Mouse (Mus musculus): ENCODE results near the gene Macrod2. TPM values are rescaled to one million over a fixed set of nuclear protein-coding genes. Genes with fewer than 3 reads are reported as not detected.

The Macrod2 gene
- polyA plus RNA-seq (2014; fragmentation: Nextera tagmentation; extraction: Ambion mirVana), result 65.9 and 71.6 TPM in 2 replicates

GRCm38 (mm10) chr2:140395179-140395578 is at the start of gene Macrod2:
TSS of gene Macrod2 (plus strand) at chr2:140395309.
- Histone ChIP-seq H3K27ac (ENCODE audit: low read depth, low read length) (peak within 1 kb of the TSS; percentile 76), H3K9ac (replicated peaks; ENCODE audit: low read depth, low read length) (peak within 1 kb of the TSS; percentile 64), H3K4me3 (ENCODE audit: low read depth, low read length) (peak within 1 kb of the TSS; percentile 79), H3K4me2 (ENCODE audit: low read depth, low read length) (peak within 1 kb of the TSS; percentile 83), H3K27me3 (ENCODE audit: control insufficient read depth, insufficient read depth, low read length) (no peaks in the 10 kb centered on the region), H3K36me3 (ENCODE audit: control insufficient read depth, insufficient read depth, low read length) (no peaks in the 10 kb centered on the region), H3K9me3 (ENCODE audit: control insufficient read depth, low read length) (no peaks in the 10 kb centered on the region), H3K4me1 (ENCODE audit: control insufficient read depth, insufficient read depth, low read length) (no peaks in the 10 kb centered on the region)
- peak; percentile 99 for ATAC-seq (ENCODE audit: low read depth)
- WGBS, result under 1% methylated on average over 22 of the region's 47 CpGs

DNA sequence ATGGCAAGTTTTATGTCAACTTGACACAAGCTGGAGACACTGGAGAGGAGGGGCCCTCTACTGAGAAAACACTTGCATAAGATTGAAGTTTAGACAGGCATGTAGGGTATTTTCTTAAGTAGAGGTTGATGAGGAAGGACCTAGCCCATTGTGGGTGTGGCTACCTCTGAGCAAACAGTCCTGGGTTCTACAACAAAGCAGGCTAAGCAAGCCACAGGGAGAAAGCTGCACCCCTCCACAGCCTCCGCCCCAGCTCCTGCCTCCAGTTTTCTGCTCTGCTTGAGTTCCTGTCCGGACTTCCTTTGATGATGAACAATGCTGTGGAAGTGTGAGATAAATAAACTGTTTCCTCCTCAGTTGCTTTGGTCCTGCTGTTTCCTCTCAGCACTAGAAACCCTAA is 35.2 kb upstream of the Macrod2 start:
- Histone ChIP-seq H3K36me3 (ENCODE audit: control insufficient read depth, insufficient read depth, low read length) (no peaks in the 10 kb centered on the region), H3K4me1 (ENCODE audit: control insufficient read depth, insufficient read depth, low read length) (no peaks in the 10 kb centered on the region), H3K9me3 (ENCODE audit: control insufficient read depth, low read length) (no peaks in the 10 kb centered on the region), H3K27me3 (ENCODE audit: control insufficient read depth, insufficient read depth, low read length) (no peaks in the 10 kb centered on the region), H3K4me3 (ENCODE audit: low read depth, low read length) (no peak overlapping the region), H3K9ac (replicated peaks; ENCODE audit: low read depth, low read length) (no peak overlapping the region), H3K4me2 (ENCODE audit: low read depth, low read length) (no peak overlapping the region), H3K27ac (ENCODE audit: low read depth, low read length) (no peak overlapping the region)
- ATAC-seq (ENCODE audit: low read depth), result no peak
- WGBS, result 80% methylated on average over 2 of the region's 2 CpGs

- Histone ChIP-seq H3K9ac (replicated peaks; ENCODE audit: low read depth, low read length) (no peak overlapping the region), H3K27ac (ENCODE audit: low read depth, low read length) (no peak overlapping the region), H3K4me2 (ENCODE audit: low read depth, low read length) (no peak overlapping the region), H3K4me3 (ENCODE audit: low read depth, low read length) (no peak overlapping the region), H3K27me3 (ENCODE audit: control insufficient read depth, insufficient read depth, low read length) (no peaks in the 10 kb centered on the region), H3K36me3 (ENCODE audit: control insufficient read depth, insufficient read depth, low read length) (no peaks in the 10 kb centered on the region), H3K9me3 (ENCODE audit: control insufficient read depth, low read length) (no peaks in the 10 kb centered on the region), H3K4me1 (ENCODE audit: control insufficient read depth, insufficient read depth, low read length) (no peaks in the 10 kb centered on the region)
- no peak for ATAC-seq (ENCODE audit: low read depth)
- WGBS, result 90% methylated on average over 1 of the region's 1 CpGs
Measured at GRCm38 (mm10) chr2:140364804-140365203, 30.3 kb upstream of the Macrod2 start.

- H3K36me3 ChIP-seq (ENCODE audit: control insufficient read depth, insufficient read depth, low read length), result no peaks in the 10 kb centered on the region
- H3K4me1 ChIP-seq (ENCODE audit: control insufficient read depth, insufficient read depth, low read length), result no peaks in the 10 kb centered on the region
- no peak within 1 kb of the TSS for H3K4me2 ChIP-seq (ENCODE audit: low read depth, low read length)
- no peak within 1 kb of the TSS for H3K9ac ChIP-seq (replicated peaks; ENCODE audit: low read depth, low read length)
- no peaks in the 10 kb centered on the region for H3K9me3 ChIP-seq (ENCODE audit: control insufficient read depth, low read length)
- H3K4me3 ChIP-seq (ENCODE audit: low read depth, low read length), result no peak within 1 kb of the TSS
- H3K27ac ChIP-seq (ENCODE audit: low read depth, low read length), result no peak within 1 kb of the TSS
- WGBS, result 30% methylated on average over 4 of the region's 4 CpGs
- ATAC-seq (ENCODE audit: low read depth), result no peak
- no peaks in the 10 kb centered on the region for H3K27me3 ChIP-seq (ENCODE audit: control insufficient read depth, insufficient read depth, low read length)
Measured at GRCm38 (mm10) chr2:140389525-140389924, 5.6 kb upstream of the Macrod2 start, which contains the start of gene Sel1l2. TSS of gene Sel1l2 (minus strand) at chr2:140389706.

DNA sequence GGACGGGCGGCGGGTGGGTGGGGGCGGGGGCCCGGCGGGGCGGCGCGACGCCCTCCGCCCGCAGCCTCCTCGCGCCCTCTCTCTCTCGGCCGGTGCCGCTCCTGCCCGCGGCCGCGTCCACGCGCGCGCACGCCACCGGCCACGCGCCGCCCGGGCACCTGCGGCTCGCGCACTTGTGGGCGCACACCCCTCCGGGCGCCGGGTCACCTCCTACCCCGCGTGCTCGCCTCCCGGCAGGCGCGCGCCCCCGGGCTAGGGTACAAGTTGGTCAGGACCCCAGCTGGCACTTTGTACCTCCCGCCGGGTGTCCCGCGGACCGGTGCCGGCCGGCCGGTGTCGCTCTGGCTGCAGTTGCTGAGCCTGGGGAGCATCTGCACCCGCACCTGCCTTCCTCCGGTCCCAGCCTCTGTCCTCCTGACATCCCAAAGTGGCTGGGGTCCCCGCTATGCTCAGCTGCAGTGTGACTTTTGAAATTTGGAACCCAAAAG is 679 bp downstream of the Macrod2 start:
- Histone ChIP-seq H3K9me3 (ENCODE audit: control insufficient read depth, low read length) (no peaks in the 10 kb centered on the region), H3K27ac (ENCODE audit: low read depth, low read length) (peak overlapping the region; percentile 76), H3K4me3 (ENCODE audit: low read depth, low read length) (peak overlapping the region; percentile 79), H3K4me2 (ENCODE audit: low read depth, low read length) (peak overlapping the region; percentile 83), H3K27me3 (ENCODE audit: control insufficient read depth, insufficient read depth, low read length) (no peaks in the 10 kb centered on the region), H3K9ac (replicated peaks; ENCODE audit: low read depth, low read length) (peak overlapping the region; percentile 64), H3K4me1 (ENCODE audit: control insufficient read depth, insufficient read depth, low read length) (no peaks in the 10 kb centered on the region), H3K36me3 (ENCODE audit: control insufficient read depth, insufficient read depth, low read length) (no peaks in the 10 kb centered on the region)
- under 1% methylated on average over 19 of the region's 58 CpGs for WGBS
- peak; percentile 84 for ATAC-seq (ENCODE audit: low read depth)

DNA sequence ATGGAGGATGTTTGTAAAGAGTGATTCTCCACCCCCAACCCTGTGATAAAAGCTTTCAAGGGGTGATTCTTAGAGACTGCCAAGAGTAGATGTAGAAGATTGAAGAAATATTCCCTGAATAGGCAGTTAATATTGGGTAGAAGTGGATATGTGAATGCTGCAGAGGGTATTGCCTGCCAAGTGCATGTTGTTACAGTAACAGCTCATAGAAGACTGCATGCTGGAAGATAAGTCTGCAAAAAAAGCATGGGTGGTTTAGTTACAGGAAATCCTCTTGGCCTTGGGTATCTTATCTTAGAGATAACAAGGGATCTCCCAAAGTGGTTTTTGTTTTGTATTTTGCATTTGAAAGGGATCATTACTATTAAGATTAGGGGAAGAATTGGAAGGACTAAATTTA is 30.7 kb downstream of the Macrod2 start:
- Histone ChIP-seq H3K9me3 (ENCODE audit: control insufficient read depth, low read length) (no peaks in the 10 kb centered on the region), H3K36me3 (ENCODE audit: control insufficient read depth, insufficient read depth, low read length) (no peaks in the 10 kb centered on the region), H3K4me1 (ENCODE audit: control insufficient read depth, insufficient read depth, low read length) (no peaks in the 10 kb centered on the region), H3K27me3 (ENCODE audit: control insufficient read depth, insufficient read depth, low read length) (no peaks in the 10 kb centered on the region), H3K9ac (replicated peaks; ENCODE audit: low read depth, low read length) (no peak overlapping the region), H3K27ac (ENCODE audit: low read depth, low read length) (no peak overlapping the region), H3K4me3 (ENCODE audit: low read depth, low read length) (no peak overlapping the region), H3K4me2 (ENCODE audit: low read depth, low read length) (no peak overlapping the region)
- no peak for ATAC-seq (ENCODE audit: low read depth)

GRCm38 (mm10) chr2:140427283-140427682 is 32.2 kb downstream of the Macrod2 start:
- H3K4me3 ChIP-seq (ENCODE audit: low read depth, low read length), result no peak overlapping the region
- 27% methylated on average over 4 of the region's 4 CpGs for WGBS
- no peak overlapping the region for H3K9ac ChIP-seq (replicated peaks; ENCODE audit: low read depth, low read length)
- H3K27ac ChIP-seq (ENCODE audit: low read depth, low read length), result no peak overlapping the region
- H3K4me2 ChIP-seq (ENCODE audit: low read depth, low read length), result no peak overlapping the region
- no peaks in the 10 kb centered on the region for H3K27me3 ChIP-seq (ENCODE audit: control insufficient read depth, insufficient read depth, low read length)
- no peaks in the 10 kb centered on the region for H3K36me3 ChIP-seq (ENCODE audit: control insufficient read depth, insufficient read depth, low read length)
- no peaks in the 10 kb centered on the region for H3K4me1 ChIP-seq (ENCODE audit: control insufficient read depth, insufficient read depth, low read length)
- H3K9me3 ChIP-seq (ENCODE audit: control insufficient read depth, low read length), result no peaks in the 10 kb centered on the region
- ATAC-seq (ENCODE audit: low read depth), result peak; percentile 73

DNA sequence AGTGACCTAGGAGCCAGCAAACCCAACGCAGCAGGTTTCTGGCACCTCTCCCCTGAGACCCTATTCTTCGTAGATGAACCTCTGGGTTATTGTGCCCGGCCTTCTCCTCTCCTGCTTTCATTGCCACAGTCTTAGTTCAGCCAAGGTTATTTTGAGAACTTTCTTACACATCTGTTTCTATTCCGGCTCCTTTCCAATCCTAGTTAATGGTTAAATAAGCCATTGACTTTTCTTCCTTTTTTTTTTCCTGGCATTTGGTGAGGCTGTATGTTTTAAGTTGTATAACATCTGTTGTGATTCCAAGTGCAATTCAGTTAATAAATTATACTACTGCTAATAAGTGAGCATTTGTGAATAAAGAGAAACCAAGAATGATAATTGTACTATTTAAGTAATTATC is 44.0 kb downstream of the Macrod2 start:
- Histone ChIP-seq H3K4me3 (ENCODE audit: low read depth, low read length) (no peak overlapping the region), H3K9me3 (ENCODE audit: control insufficient read depth, low read length) (no peaks in the 10 kb centered on the region), H3K9ac (replicated peaks; ENCODE audit: low read depth, low read length) (no peak overlapping the region), H3K27ac (ENCODE audit: low read depth, low read length) (no peak overlapping the region), H3K36me3 (ENCODE audit: control insufficient read depth, insufficient read depth, low read length) (no peaks in the 10 kb centered on the region), H3K4me1 (ENCODE audit: control insufficient read depth, insufficient read depth, low read length) (no peaks in the 10 kb centered on the region), H3K27me3 (ENCODE audit: control insufficient read depth, insufficient read depth, low read length) (no peaks in the 10 kb centered on the region), H3K4me2 (ENCODE audit: low read depth, low read length) (no peak overlapping the region)
- WGBS, result 73% methylated on average over 4 of the region's 4 CpGs
- ATAC-seq (ENCODE audit: low read depth), result no peak

DNA sequence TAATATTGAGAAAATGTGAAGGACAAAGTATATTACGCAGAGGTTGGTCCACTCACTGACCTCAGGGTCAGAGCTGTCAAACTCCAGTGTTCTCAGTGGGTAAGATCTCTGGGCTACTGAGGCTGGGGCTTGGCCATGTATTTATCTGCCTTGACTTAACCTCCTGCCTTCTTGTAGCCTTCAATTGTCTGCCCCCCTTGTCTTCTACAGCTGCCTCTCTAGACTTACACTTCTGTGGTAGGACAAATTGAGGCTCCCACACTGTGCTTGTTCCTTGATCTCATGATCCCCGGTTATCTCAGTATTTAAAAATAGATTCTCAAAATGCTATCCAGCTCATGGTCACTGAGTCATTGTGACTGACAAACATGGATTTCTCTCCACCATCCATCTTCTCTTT is 53.5 kb downstream of the Macrod2 start:
- Histone ChIP-seq H3K9ac (replicated peaks; ENCODE audit: low read depth, low read length) (no peak overlapping the region), H3K4me1 (ENCODE audit: control insufficient read depth, insufficient read depth, low read length) (no peaks in the 10 kb centered on the region), H3K27ac (ENCODE audit: low read depth, low read length) (no peak overlapping the region), H3K9me3 (ENCODE audit: control insufficient read depth, low read length) (no peaks in the 10 kb centered on the region), H3K4me3 (ENCODE audit: low read depth, low read length) (no peak overlapping the region), H3K27me3 (ENCODE audit: control insufficient read depth, insufficient read depth, low read length) (no peaks in the 10 kb centered on the region), H3K4me2 (ENCODE audit: low read depth, low read length) (no peak overlapping the region), H3K36me3 (ENCODE audit: control insufficient read depth, insufficient read depth, low read length) (no peaks in the 10 kb centered on the region)
- ATAC-seq (ENCODE audit: low read depth), result no peak
- 94% methylated on average over 2 of the region's 2 CpGs for WGBS
